Mouse (Mus musculus): ENCODE results near the gene Xxylt1.
"Not testable (repeated sequence)": the region's sequence is repeated elsewhere in the genome, so short reads cannot be mapped to it uniquely, and the experiment has no call there.

DNA sequence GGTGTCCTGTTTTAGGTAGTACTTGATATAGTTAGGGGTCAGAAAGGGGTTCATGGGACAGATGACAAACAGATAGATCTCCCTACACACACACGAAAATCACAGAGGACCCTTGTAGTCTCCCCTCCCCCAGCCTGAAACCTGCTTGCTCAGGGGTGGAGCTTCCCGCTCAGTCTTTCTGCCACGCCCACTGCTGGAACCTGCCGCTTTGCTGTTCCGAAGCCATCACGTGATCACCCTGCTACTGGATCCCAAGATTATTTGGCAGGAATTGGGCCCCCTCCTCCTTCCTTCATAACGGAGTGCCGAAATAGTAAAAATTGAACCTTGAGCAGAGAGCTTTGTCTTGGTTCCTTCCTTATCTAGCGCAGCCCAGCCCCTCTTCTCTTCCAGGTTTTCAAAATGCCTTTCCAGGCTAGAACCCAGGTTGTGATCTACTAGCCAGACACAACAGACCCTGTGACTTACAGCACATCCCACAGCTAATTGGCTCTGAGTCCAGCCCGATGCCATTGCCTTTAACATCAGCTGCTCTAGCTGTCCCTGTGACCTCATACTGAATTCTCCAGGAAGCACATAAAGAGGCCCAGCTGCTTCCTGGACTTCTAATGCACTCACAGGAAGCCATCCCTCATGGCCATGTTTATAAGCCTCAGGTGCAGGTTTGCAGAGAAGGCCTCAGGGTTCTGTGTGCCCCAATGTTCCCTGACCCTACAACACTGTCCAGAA lies 77.5 kb downstream of the Xxylt1 start:
- not testable (repeated sequence) for TF ChIP-seq POLR2A (IDR thresholded peaks at IDR 0.05; ENCODE audit: low read depth, low read length); CTCF (IDR thresholded peaks at IDR 0.05; ENCODE audit: extremely low read depth, insufficient read depth, insufficient read length, insufficient replicate concordance)

All from spleen, adult 2 months (tissue).